Mouse (Mus musculus) kidney, adult 2 months (tissue): ENCODE measurements around the gene Coro1b. TPM values are rescaled to one million over a fixed set of nuclear protein-coding genes. Genes with fewer than 3 reads are reported as not detected.
A peak's percentile ranks its signal among the peaks of the same experiment; 100 is the strongest.

Source experiments
- DNase-seq: peaks from one replicate; pipeline ENCODE4 v3.0.0; 2021
- H3K27ac ChIP-seq: fragments of 200-500 bp; 2 replicates; pipeline ENCODE4 v1.5.1; 2012; ENCODE audit warnings: low read depth, low read length, control low read depth, inconsistent platforms; ENCODE audit not compliant: insufficient read depth
- H3K27me3 ChIP-seq: fragments of 200-500 bp; replicated peaks from 2 replicates; pipeline ENCODE4 v1.6.1; 2012; ENCODE audit warnings: mild to moderate bottlenecking, moderate library complexity, low read length, inconsistent platforms; ENCODE audit not compliant: control insufficient read depth, insufficient read depth
- H3K36me3 ChIP-seq: fragments of 200-500 bp; 2 replicates; pipeline ENCODE4 v1.6.1; 2012; ENCODE audit warnings: mild to moderate bottlenecking, moderate library complexity, low read length, inconsistent platforms; ENCODE audit not compliant: control insufficient read depth, insufficient read depth
- H3K4me1 ChIP-seq: fragments of 200-500 bp; 2 replicates; pipeline ENCODE4 v1.6.1; 2011; ENCODE audit warnings: low read length; ENCODE audit not compliant: control insufficient read depth, insufficient read depth
- H3K4me3 ChIP-seq: fragments of 200-500 bp; 2 replicates; pipeline ENCODE4 v1.5.1; 2011; ENCODE audit warnings: mild to moderate bottlenecking, low read depth, low read length, control low read depth; ENCODE audit not compliant: insufficient read depth
- CTCF ChIP-seq: fragments of 200-500 bp; conservative IDR thresholded peaks from 2 replicates; pipeline ENCODE4 v1.5.1; 2011; ENCODE audit warnings: low read depth, mild to moderate bottlenecking, control low read depth, low read length, moderate library complexity, mixed read lengths; ENCODE audit not compliant: insufficient read depth, insufficient read length
- POLR2A ChIP-seq: fragments of 200-500 bp; IDR thresholded peaks from one replicate; pipeline ENCODE4 v1.6.1; 2011; ENCODE audit warnings: low read depth, low read length, control low read depth
- WGBS: fragments of 180-500 bp; shearing (Covaris S2); methylation state at CpG from one replicate; pipeline ENCODE4 v1.1.7; 2018; 5-methylcytosine and 5-hydroxymethylcytosine counted together
- polyA plus RNA-seq: library from polyadenylated mRNA; depleted of rRNA; stranded (reverse); fragments of >200 nt; gene quantifications from 2 replicates; pipeline ENCODE4 v1.2.3, GENCODE M21; 2012

Gene Coro1b
- polyA plus RNA-seq, 1 experiment, result 176 TPM

- no peaks in the 10 kb centered on the region for H3K27me3 ChIP-seq
- H3K27ac ChIP-seq, result peak overlapping the region; percentile 93
- under 1% methylated on average over 38 of the region's 52 CpGs for WGBS
- H3K36me3 ChIP-seq, result peaks cover 2% of the 10 kb centered on the region; the same call in 1 of the 2 replicates
- DNase-seq, result no peak
- no peak for TF ChIP-seq CTCF
- no peak for TF ChIP-seq POLR2A
- H3K4me3 ChIP-seq, result peak overlapping the region; percentile 99
- peaks cover 11% of the 10 kb centered on the region; the same call in 1 of the 2 replicates for H3K4me1 ChIP-seq
These were observed 44.0 kb downstream of the Coro1b start for GRCm38 (mm10) chr19:4192251-4192985.

GRCm38 (mm10) chr19:4193129-4193528 lies 44.7 kb downstream of the Coro1b start:
- Histone ChIP-seq H3K27ac (no peak overlapping the region), H3K36me3 (peaks cover 2% of the 10 kb centered on the region; the same call in 1 of the 2 replicates), H3K27me3 (no peaks in the 10 kb centered on the region), H3K4me3 (peak overlapping the region; percentile 99), H3K4me1 (peaks cover 11% of the 10 kb centered on the region; the same call in 1 of the 2 replicates)
- WGBS, result 46% methylated on average over 6 of the region's 6 CpGs
- TF ChIP-seq POLR2A, result no peak
- no peak for TF ChIP-seq CTCF
- no peak for DNase-seq

- peaks cover 2% of the 10 kb centered on the region; the same call in 1 of the 2 replicates for H3K36me3 ChIP-seq
These were observed 45.8 kb downstream of the Coro1b start for GRCm38 (mm10) chr19:4194021-4194724.

GRCm38 (mm10) chr19:4194776-4195650 lies 46.6 kb downstream of the Coro1b start:
- H3K4me1 ChIP-seq, result peaks cover 11% of the 10 kb centered on the region; the same call in 1 of the 2 replicates
- no peak for TF ChIP-seq POLR2A
- no peak for TF ChIP-seq CTCF
- H3K27me3 ChIP-seq, result no peaks in the 10 kb centered on the region
- WGBS, result 76% methylated on average over 12 of the region's 12 CpGs
- H3K36me3 ChIP-seq, result peaks cover 2% of the 10 kb centered on the region; the same call in 1 of the 2 replicates
- no peak overlapping the region for H3K4me3 ChIP-seq
- DNase-seq, result peak; percentile 42
- H3K27ac ChIP-seq, result no peak overlapping the region

More at GRCm38 (mm10) chr19:4194021-4194724, 45.8 kb downstream of the Coro1b start:
- TF ChIP-seq POLR2A (no peak), CTCF (no peak)
- Histone ChIP-seq H3K27ac (no peak overlapping the region), H3K4me1 (peaks cover 11% of the 10 kb centered on the region; the same call in 1 of the 2 replicates), H3K4me3 (no peak overlapping the region), H3K27me3 (no peaks in the 10 kb centered on the region)
- 85% methylated on average over 8 of the region's 8 CpGs for WGBS
- no peak for DNase-seq

GRCm38 (mm10) chr19:4196048-4196447 lies 47.6 kb downstream of the Coro1b start:
- WGBS, result 53% methylated on average over 2 of the region's 2 CpGs
- no peak overlapping the region for H3K4me3 ChIP-seq
- TF ChIP-seq CTCF (no peak), POLR2A (no peak)
- no peak overlapping the region for H3K27ac ChIP-seq
- no peak for DNase-seq
- no peaks in the 10 kb centered on the region for H3K27me3 ChIP-seq
- peaks cover 2% of the 10 kb centered on the region; the same call in 1 of the 2 replicates for H3K36me3 ChIP-seq
- H3K4me1 ChIP-seq, result peaks cover 19% of the 10 kb centered on the region

GRCm38 (mm10) chr19:4196548-4196947 lies 48.1 kb downstream of the Coro1b start:
- H3K4me1 ChIP-seq, result peaks cover 16% of the 10 kb centered on the region
- H3K36me3 ChIP-seq, result peaks cover 2% of the 10 kb centered on the region; the same call in 1 of the 2 replicates
- H3K27me3 ChIP-seq, result no peaks in the 10 kb centered on the region
- TF ChIP-seq POLR2A (no peak), CTCF (no peak)
- no peak overlapping the region for H3K27ac ChIP-seq
- peak; percentile 43 for DNase-seq
- no peak overlapping the region for H3K4me3 ChIP-seq
- WGBS, result 20% methylated on average over 5 of the region's 5 CpGs
